10 mouse cellular contexts compared by ENCODE assay signal in genomic region chr14:55527940-55528339, GRCm38 (mm10). TPM values are rescaled to one million over a fixed set of nuclear protein-coding genes. Genes with fewer than 3 reads are reported as not detected.
DNase-seq lines count a peak whose midpoint lies in the region; ATAC-seq and TF ChIP-seq lines count a peak whose summit lies in the region.
"Had no signal": no experiment of that assay in that cellular context is flagged by ENCODE, and none has a peak within 500 bp of the region (broad histone marks: within the 10 kb centered on the region; RNA-seq: fewer than 3 reads in every experiment).

No protein-coding gene starts in this region.

- no peak for ATAC-seq in midbrain, postnatal 0 days (ENCODE audit: low FRiP score)

- H3K4me1 ChIP-seq in cerebellum, adult 2 months (ENCODE audit: control insufficient read depth, insufficient read depth, low read length) = no peaks in the 10 kb centered on the region
- H3K4me1 ChIP-seq in midbrain, postnatal 0 days (ENCODE audit: insufficient read depth, low read length) = no peaks in the 10 kb centered on the region
- no peaks in the 10 kb centered on the region for H3K4me1 ChIP-seq in midbrain, embryonic 10.5 days
- H3K4me1 ChIP-seq: neural tube, embryonic 13.5 days had no signal

- no peak overlapping the region for H3K27ac ChIP-seq in cerebellum, adult 2 months (ENCODE audit: insufficient read depth, low read length)
- H3K27ac ChIP-seq in midbrain, postnatal 0 days (ENCODE audit: low read depth, low read length) = no peak overlapping the region
- H3K27ac ChIP-seq in midbrain, embryonic 10.5 days (replicated peaks) = no peak overlapping the region
- H3K27ac ChIP-seq: neural tube, embryonic 13.5 days had no signal

- no peak overlapping the region for H3K9ac ChIP-seq in midbrain, postnatal 0 days (replicated peaks; ENCODE audit: low read length, poor library complexity, severe bottlenecking)
- H3K9ac ChIP-seq: neural tube, embryonic 13.5 days had no signal

- H3K36me3 ChIP-seq in midbrain, postnatal 0 days (ENCODE audit: insufficient read depth, low read length) = no peaks in the 10 kb centered on the region
- H3K36me3 ChIP-seq in midbrain, embryonic 10.5 days = no peaks in the 10 kb centered on the region
- H3K36me3 ChIP-seq: neural tube, embryonic 13.5 days had no signal

- no peak for DNase-seq in cerebellum, adult 2 months
- no peak for DNase-seq in cerebellum, adult 8-10 months
- DNase-seq in midbrain, postnatal 0 days (ENCODE audit: low spot score) = peak; percentile 59
- no peak for DNase-seq in midbrain, embryonic 10.5 days (ENCODE audit: low spot score)
- DNase-seq in fibroblast of lung, adult 2 months (ENCODE audit: low read depth) = peak; percentile 14
- peak; percentile 72 for DNase-seq in naive thymus-derived CD4-positive, alpha-beta T cell, adult 2 months (ENCODE audit: low read depth)
- no peak for DNase-seq in neural tube, embryonic 10.5 days (ENCODE audit: extremely low spot score, low spot score)
- no peak for DNase-seq in urinary bladder, postnatal 4 days (ENCODE audit: low spot score in 2 of 2)

- WGBS in cerebellum, adult 2 months = 7% methylated on average over 3 of the region's 3 CpGs
- 18% methylated on average over 3 of the region's 3 CpGs for WGBS in midbrain, postnatal 0 days
- 21% methylated on average over 3 of the region's 3 CpGs for WGBS in midbrain, embryonic 10.5 days

- no peak for TF ChIP-seq POLR2A in cerebellum, adult 2 months (IDR thresholded peaks at IDR 0.05; ENCODE audit: borderline replicate concordance, insufficient read depth, low read length)

- no peaks in the 10 kb centered on the region for H3K27me3 ChIP-seq in cerebellum, adult 2 months (ENCODE audit: control insufficient read depth, insufficient read depth, low read length)
- H3K27me3 ChIP-seq in midbrain, postnatal 0 days (ENCODE audit: insufficient read depth, low read length) = 0 out of 2 replicates have a peak, but pooled peaks cover 5% of the 10 kb centered on the region
- peaks cover 24% of the 10 kb centered on the region for H3K27me3 ChIP-seq in midbrain, embryonic 10.5 days (ENCODE audit: low read depth, poor library complexity, severe bottlenecking)

- H3K4me2 ChIP-seq in midbrain, postnatal 0 days (ENCODE audit: low read depth, low read length, poor library complexity, severe bottlenecking) = no peak overlapping the region
- H3K4me2 ChIP-seq: neural tube, embryonic 13.5 days had no signal

- no peaks in the 10 kb centered on the region for H3K9me3 ChIP-seq in midbrain, postnatal 0 days (ENCODE audit: low read length)
- no peaks in the 10 kb centered on the region for H3K9me3 ChIP-seq in midbrain, embryonic 10.5 days (replicated peaks)
- H3K9me3 ChIP-seq: neural tube, embryonic 13.5 days had no signal

- peak; percentile 38; the same call in 1 of the 2 replicates for TF ChIP-seq CTCF in cerebellum, adult 2 months (IDR thresholded peaks at IDR 0.05; ENCODE audit: borderline replicate concordance, insufficient read depth, low read depth, low read length)
- peak; percentile 67 for TF ChIP-seq CTCF in midbrain, postnatal 0 days (IDR thresholded peaks at IDR 0.05)

- H3K4me3 ChIP-seq in cerebellum, adult 2 months (replicated peaks; ENCODE audit: insufficient read depth, low read depth, low read length) = no peak overlapping the region
- H3K4me3 ChIP-seq in midbrain, postnatal 0 days (ENCODE audit: low read depth, low read length) = no peak overlapping the region
- H3K4me3 ChIP-seq in midbrain, embryonic 10.5 days = no peak overlapping the region
- H3K4me3 ChIP-seq: neural tube, embryonic 13.5 days had no signal

RNA-seq across cellular contexts. Expression of gene Nrl, which starts 3.2 kb away (rescaled TPM):
- 0.33 and 0.56 TPM in 2 replicates for polyA plus RNA-seq in cerebellum, adult 2 months (2012; rRNA removed)
- total RNA-seq in midbrain, postnatal 0 days (2014; rRNA removed) = 1.5 and 3.8 TPM in 2 replicates
- 0.55 and 0.57 TPM in 2 replicates for polyA plus RNA-seq in midbrain, postnatal 0 days (2015; fragmentation: Nextera tagmentation; extraction: Ambion mirVana)
- not detected in 2 replicates for polyA plus RNA-seq in midbrain, embryonic 10.5 days (2016; fragmentation: Nextera tagmentation; extraction: Ambion mirVana)
- total RNA-seq: heart, postnatal 36 days had no signal

RNA-seq across cellular contexts. Expression of gene Pck2, which starts 12.1 kb away (rescaled TPM):
- 44.8 and 49.3 TPM in 2 replicates for polyA plus RNA-seq in cerebellum, adult 2 months (2012; rRNA removed)
- 27.8 and 29.1 TPM in 2 replicates for total RNA-seq in midbrain, postnatal 0 days (2014; rRNA removed)
- 18.2 and 21.6 TPM in 2 replicates for polyA plus RNA-seq in midbrain, postnatal 0 days (2015; fragmentation: Nextera tagmentation; extraction: Ambion mirVana)
- polyA plus RNA-seq in midbrain, embryonic 10.5 days (2016; fragmentation: Nextera tagmentation; extraction: Ambion mirVana) = 16.5 and 18.5 TPM in 2 replicates

RNA-seq across cellular contexts. Expression of gene Cpne6, which starts 17.7 kb away (rescaled TPM):
- 39.8 and 56.8 TPM in 2 replicates for polyA plus RNA-seq in cerebellum, adult 2 months (2012; rRNA removed)
- total RNA-seq in midbrain, postnatal 0 days (2014; rRNA removed) = 9.4 and 14.7 TPM in 2 replicates
- 12.3 and 15.0 TPM in 2 replicates for polyA plus RNA-seq in midbrain, postnatal 0 days (2015; fragmentation: Nextera tagmentation; extraction: Ambion mirVana)
- polyA plus RNA-seq in midbrain, embryonic 10.5 days (2016; fragmentation: Nextera tagmentation; extraction: Ambion mirVana) = 0.36 and 0.48 TPM in 2 replicates
- total RNA-seq: heart, postnatal 36 days had no signal

RNA-seq across cellular contexts. Expression of gene Dcaf11, which starts 31.9 kb away (rescaled TPM):
- polyA plus RNA-seq in cerebellum, adult 2 months (2012; rRNA removed) = 115 and 127 TPM in 2 replicates
- 98.3 and 103 TPM in 2 replicates for total RNA-seq in midbrain, postnatal 0 days (2014; rRNA removed)
- 102 and 114 TPM in 2 replicates for polyA plus RNA-seq in midbrain, postnatal 0 days (2015; fragmentation: Nextera tagmentation; extraction: Ambion mirVana)
- polyA plus RNA-seq in midbrain, embryonic 10.5 days (2016; fragmentation: Nextera tagmentation; extraction: Ambion mirVana) = 78.5 and 90.8 TPM in 2 replicates

RNA-seq across cellular contexts. Expression of gene A730061H03Rik, which starts 32.3 kb away (rescaled TPM):
- polyA plus RNA-seq in cerebellum, adult 2 months (2012; rRNA removed) = 0.97 TPM in 2 replicates
- 5.4 TPM in 1 of 2 replicates, not detected in the other for total RNA-seq in midbrain, postnatal 0 days (2014; rRNA removed)
- 0.69 TPM in 1 of 2 replicates, not detected in the other for polyA plus RNA-seq in midbrain, postnatal 0 days (2015; fragmentation: Nextera tagmentation; extraction: Ambion mirVana)
- 0.30 TPM in 1 of 2 replicates, not detected in the other for polyA plus RNA-seq in midbrain, embryonic 10.5 days (2016; fragmentation: Nextera tagmentation; extraction: Ambion mirVana)
- total RNA-seq: heart, postnatal 36 days had no signal

Comparison
In these comparisons a context has a peak if more than half of its experiments do, and no peak if none do; other contexts are left out.
1. DNase-seq: peak in midbrain, postnatal 0 days (single experiment), fibroblast of lung, adult 2 months (single experiment) and naive thymus-derived CD4-positive, alpha-beta T cell, adult 2 months (single experiment); none in cerebellum, adult 2 months (0 of 2), cerebellum, adult 8-10 months (single experiment), midbrain, embryonic 10.5 days (single experiment), neural tube, embryonic 10.5 days (single experiment) and urinary bladder, postnatal 4 days (0 of 2).